Mouse (Mus musculus): ENCODE measurements at regions not wholly inside any gene's neighbourhood (a gene's known extent, or its start where the extent isn't known, plus 50 kb on each side); places are given as distances from the start of the nearest gene placed in this dataset.

DNA sequence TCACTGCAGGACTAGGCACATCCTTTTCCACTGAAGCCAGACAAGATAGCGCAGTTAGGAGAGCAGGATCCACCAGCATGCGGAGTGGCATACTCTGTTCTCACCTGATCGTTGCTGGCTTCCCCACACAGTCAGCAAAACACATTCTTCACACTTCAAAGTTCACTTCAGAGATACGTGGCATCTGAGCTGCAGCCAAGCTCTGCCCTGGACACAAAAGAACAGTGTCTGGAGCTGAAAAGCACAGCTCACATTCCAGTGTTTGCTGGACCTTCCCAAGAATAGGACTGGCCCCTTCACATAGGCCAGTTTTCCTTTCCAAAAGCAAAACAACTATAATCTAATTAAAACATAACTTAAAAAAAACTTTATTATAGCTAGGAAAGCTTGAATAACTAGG, 264.7 kb upstream of the Spred2 start:
- TF ChIP-seq CTCF (IDR thresholded peaks at IDR 0.05; ENCODE audit: control insufficient read depth, insufficient read depth, insufficient replicate concordance, low read depth, low read length) (no peak), POLR2A (IDR thresholded peaks at IDR 0.05; ENCODE audit: control insufficient read depth, low read depth, low read length) (no peak)

Data from testis, adult 2 months (tissue).